Mouse (Mus musculus) olfactory bulb, adult 2 months (tissue): ENCODE data around the gene Map3k4.

Experiments used
- CTCF ChIP-seq: fragments of 200-500 bp; IDR thresholded peaks from 2 replicates; pipeline ENCODE4 v1.5.1; 2012; ENCODE audit warnings: low read depth, mild to moderate bottlenecking, low read length, moderate library complexity; ENCODE audit not compliant: insufficient read depth
- POLR2A ChIP-seq: fragments of 200-500 bp; IDR thresholded peaks from 2 replicates; pipeline ENCODE4 v1.6.1; 2012; ENCODE audit warnings: mild to moderate bottlenecking, low read depth, low read length, moderate library complexity; ENCODE audit not compliant: insufficient read depth

- TF ChIP-seq CTCF = no peak
- no peak for TF ChIP-seq POLR2A
Observed at GRCm38 (mm10) chr17:12300896-12301706, 17.5 kb downstream of the Map3k4 start.
